Mouse (Mus musculus): Measurements from ENCODE around the gene Zwint. TPM values are rescaled to one million over a fixed set of nuclear protein-coding genes. Genes with fewer than 3 reads are reported as not detected.

The Zwint gene
- polyA plus RNA-seq, 1 experiment from 2014 or later, result 579 TPM

- no peaks in the 10 kb centered on the region for H3K27me3 ChIP-seq
- ATAC-seq (ENCODE audit: low FRiP score), result no peak
- no peak overlapping the region for H3K4me2 ChIP-seq
- no peak overlapping the region for H3K27ac ChIP-seq
- H3K9ac ChIP-seq, result no peak overlapping the region
- no peaks in the 10 kb centered on the region for H3K4me1 ChIP-seq (replicated peaks)
- 91% methylated on average over 1 of the region's 1 CpGs for WGBS
- H3K36me3 ChIP-seq, result peaks cover 54% of the 10 kb centered on the region
- no peak overlapping the region for H3K4me3 ChIP-seq
- H3K9me3 ChIP-seq, result no peaks in the 10 kb centered on the region
These were observed 14.4 kb downstream of the Zwint start for GRCm38 (mm10) chr10:72669086-72669485.

DNA sequence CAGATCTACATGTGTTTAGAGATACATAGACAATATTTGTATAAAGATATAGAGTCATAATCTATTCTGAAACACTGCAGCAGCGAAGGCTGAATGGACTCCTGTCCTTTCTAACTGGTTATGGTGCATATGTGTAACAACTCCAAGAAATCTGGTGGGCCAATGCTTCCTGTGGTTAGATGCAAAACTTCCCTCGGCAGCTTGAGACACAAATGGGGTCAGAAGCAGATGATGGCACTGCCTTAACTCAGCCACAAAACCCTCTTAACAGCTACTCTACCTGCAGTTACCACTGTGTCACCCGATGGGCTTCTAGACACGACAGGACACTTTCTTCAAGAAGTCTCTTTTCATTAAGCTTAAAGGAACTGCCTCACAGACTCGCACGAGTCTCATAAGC is 21.3 kb downstream of the Zwint start:
- Histone ChIP-seq H3K36me3 (peaks cover 15% of the 10 kb centered on the region), H3K4me2 (no peak overlapping the region), H3K27ac (no peak overlapping the region), H3K9me3 (no peaks in the 10 kb centered on the region; the same call in 1 of the 2 replicates), H3K4me1 (replicated peaks) (no peaks in the 10 kb centered on the region), H3K4me3 (no peak overlapping the region), H3K27me3 (no peaks in the 10 kb centered on the region), H3K9ac (no peak overlapping the region)
- ATAC-seq (ENCODE audit: low FRiP score), result no peak
- WGBS, result 91% methylated on average over 6 of the region's 6 CpGs

GRCm38 (mm10) chr10:72676550-72676949 is 21.9 kb downstream of the Zwint start:
- ATAC-seq (ENCODE audit: low FRiP score), result no peak
- Histone ChIP-seq H3K36me3 (peaks cover 14% of the 10 kb centered on the region), H3K4me3 (no peak overlapping the region), H3K9ac (no peak overlapping the region), H3K27me3 (no peaks in the 10 kb centered on the region), H3K9me3 (no peaks in the 10 kb centered on the region; the same call in 1 of the 2 replicates), H3K27ac (no peak overlapping the region), H3K4me1 (replicated peaks) (no peaks in the 10 kb centered on the region), H3K4me2 (no peak overlapping the region)
- WGBS, result 97% methylated on average over 1 of the region's 1 CpGs

DNA sequence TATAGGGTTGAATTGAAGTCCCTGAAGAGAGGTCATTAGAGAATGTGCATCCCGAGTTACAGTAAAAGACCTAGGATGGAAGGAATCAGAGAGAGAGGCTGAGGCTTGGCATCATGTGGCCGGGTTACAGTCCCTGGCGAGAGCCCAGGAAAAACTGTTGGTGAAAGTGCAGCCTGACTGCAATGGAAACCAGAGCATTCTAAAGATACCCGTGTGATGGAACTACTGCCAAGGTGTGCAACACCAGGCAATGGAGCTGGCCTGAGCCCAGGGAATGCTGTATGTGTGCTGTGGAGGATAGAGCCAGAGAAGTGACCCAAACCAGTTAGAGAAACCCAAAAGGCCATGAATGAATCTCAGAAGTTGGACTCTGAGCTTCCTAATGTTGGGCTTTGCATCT is 24.4 kb downstream of the Zwint start:
- H3K27ac ChIP-seq, result no peak overlapping the region
- H3K4me1 ChIP-seq (replicated peaks), result no peaks in the 10 kb centered on the region
- no peaks in the 10 kb centered on the region for H3K27me3 ChIP-seq
- WGBS, result 94% methylated on average over 4 of the region's 4 CpGs
- no peak overlapping the region for H3K9ac ChIP-seq
- no peak for ATAC-seq (ENCODE audit: low FRiP score)
- no peak overlapping the region for H3K4me2 ChIP-seq
- no peaks in the 10 kb centered on the region; the same call in 1 of the 2 replicates for H3K9me3 ChIP-seq
- H3K36me3 ChIP-seq, result peaks cover 7% of the 10 kb centered on the region
- no peak overlapping the region for H3K4me3 ChIP-seq

DNA sequence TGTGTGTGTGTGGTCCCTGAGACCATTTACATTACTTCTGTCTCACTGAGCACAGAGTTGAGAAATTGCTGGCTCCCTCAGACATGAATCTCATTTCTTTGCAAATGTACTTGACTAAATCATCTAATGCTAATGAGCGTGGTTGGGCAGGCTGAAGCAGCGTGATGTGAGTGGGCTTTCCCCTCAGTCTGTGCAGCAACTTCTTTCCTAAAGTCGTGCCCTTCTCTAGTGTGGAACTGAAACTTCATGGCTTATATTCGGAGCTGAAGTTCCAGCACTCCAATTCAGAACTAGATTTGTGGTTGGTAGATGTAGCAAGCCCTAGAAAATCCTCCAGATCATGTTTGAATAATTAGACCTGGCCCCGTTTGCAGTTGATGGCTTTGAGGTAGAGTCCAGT is 46.4 kb downstream of the Zwint start:
- Histone ChIP-seq H3K27ac (no peak overlapping the region), H3K36me3 (no peaks in the 10 kb centered on the region), H3K9ac (no peak overlapping the region), H3K4me2 (no peak overlapping the region), H3K4me1 (replicated peaks) (no peaks in the 10 kb centered on the region), H3K27me3 (no peaks in the 10 kb centered on the region), H3K9me3 (no peaks in the 10 kb centered on the region), H3K4me3 (no peak overlapping the region)
- no peak for ATAC-seq (ENCODE audit: low FRiP score)
- 87% methylated on average over 5 of the region's 5 CpGs for WGBS

GRCm38 (mm10) chr10:72713754-72714153 is 59.1 kb downstream of the Zwint start:
- no peaks in the 10 kb centered on the region for H3K4me1 ChIP-seq (replicated peaks)
- no peaks in the 10 kb centered on the region for H3K9me3 ChIP-seq
- H3K36me3 ChIP-seq, result no peaks in the 10 kb centered on the region
- H3K9ac ChIP-seq, result no peak overlapping the region
- no peak for ATAC-seq (ENCODE audit: low FRiP score)
- H3K4me3 ChIP-seq, result no peak overlapping the region
- no peaks in the 10 kb centered on the region for H3K27me3 ChIP-seq
- WGBS, result 55% methylated on average over 2 of the region's 2 CpGs
- no peak overlapping the region for H3K27ac ChIP-seq
- H3K4me2 ChIP-seq, result no peak overlapping the region
